Comparison of ENCODE assay signal across 3 mouse cellular contexts in genomic region chr3:131524210-131524609, GRCm38 (mm10). TPM values are rescaled to one million over a fixed set of nuclear protein-coding genes. Genes with fewer than 3 reads are reported as not detected.
"Had no signal": no experiment of that assay in that cellular context is flagged by ENCODE, and none has a peak within 500 bp of the region (broad histone marks: within the 10 kb centered on the region; RNA-seq: fewer than 3 reads in every experiment).

No protein-coding gene starts in this region.

- DNase-seq: thymus, adult 18-20 months had no signal

- ATAC-seq: midbrain, embryonic 16.5 days had no signal

RNA-seq across cellular contexts. Expression of gene Sgms2, which starts 33.0 kb away (rescaled TPM):
- total RNA-seq: megakaryocyte-erythroid progenitor cell, adult 5-6 weeks had no signal
